Mouse (Mus musculus) left cerebral cortex, postnatal 36 days (tissue): ENCODE measurements around the gene Zfp629. TPM values are rescaled to one million over a fixed set of nuclear protein-coding genes. Genes with fewer than 3 reads are reported as not detected.
A peak's percentile ranks its signal among the peaks of the same experiment; 100 is the strongest.
"Not testable (repeated sequence)": the region's sequence is repeated elsewhere in the genome, so short reads cannot be mapped to it uniquely, and the experiment has no call there.

Experiments
- DNase-seq, 2 experiments: peaks; one replicate each; pipeline ENCODE4 v3.0.0; 2021 to 2022; ENCODE audit warnings: low spot score in 2 of 2, mixed read lengths in 1 of 2
- intact Hi-C: fragments of 180-260 bp; cut with DNase I; formaldehyde crosslinking; loops from one replicate; pipeline ENCODE4 v1.15.1; 2025
- total RNA-seq, 2 experiments: library from RNA; stranded (reverse); gene quantifications; 2 replicates each; pipeline ENCODE4 v1.2.3; 2021

Gene Zfp629
- total RNA-seq, result 10 to 100 TPM; 22.1 to 24.7 TPM

GRCm38 (mm10) chr7:127614891-127615843 lies at the start of gene Zfp629:
Gene Zfp629 (minus strand): TSS chr7:127615797.
- intact Hi-C loops, result loop anchor here (1.0 kb wide), 1 partner anchor 22 kb away; no protein-coding TSS in a partner anchor
- DNase-seq, result peak; percentile 76 to 79

GRCm38 (mm10) chr7:127662926-127663325 lies 47.3 kb upstream of the Zfp629 start:
- intact Hi-C loops, result no loop called here
- no peak for DNase-seq

GRCm38 (mm10) chr7:127661833-127662232 lies 46.2 kb upstream of the Zfp629 start:
- intact Hi-C loops, result no loop called here

GRCm38 (mm10) chr7:127660882-127661281 lies 45.3 kb upstream of the Zfp629 start:
- intact Hi-C loops, result no loop called here
- DNase-seq, result no peak

More at GRCm38 (mm10) chr7:127661833-127662232, 46.2 kb upstream of the Zfp629 start:
- DNase-seq, result no peak

- DNase-seq, result no peak
- intact Hi-C loops, result no loop called here
These were observed 41.3 kb upstream of the Zfp629 start for GRCm38 (mm10) chr7:127656946-127657345.

- intact Hi-C loops, result no loop called here
These were observed 38.7 kb upstream of the Zfp629 start for GRCm38 (mm10) chr7:127654318-127654717.

GRCm38 (mm10) chr7:127652050-127652449 lies 36.5 kb upstream of the Zfp629 start:
- DNase-seq, result no peak
- intact Hi-C loops, result no loop called here

More at GRCm38 (mm10) chr7:127654318-127654717, 38.7 kb upstream of the Zfp629 start:
- DNase-seq, result no peak

- no peak for DNase-seq
- intact Hi-C loops, result no loop called here
These were observed 36.0 kb upstream of the Zfp629 start for GRCm38 (mm10) chr7:127651624-127652023.

GRCm38 (mm10) chr7:127649206-127649605 lies 33.6 kb upstream of the Zfp629 start:
- DNase-seq, result no peak
- intact Hi-C loops, result no loop called here

- intact Hi-C loops, result no loop called here
- no peak for DNase-seq
These were observed 33.1 kb upstream of the Zfp629 start for GRCm38 (mm10) chr7:127648516-127649201.

- DNase-seq, intact Hi-C loops: not testable (repeated sequence)
These were observed 32.0 kb upstream of the Zfp629 start for GRCm38 (mm10) chr7:127647576-127647975.

- intact Hi-C loops, result no loop called here
- no peak for DNase-seq
These were observed 30.8 kb upstream of the Zfp629 start for GRCm38 (mm10) chr7:127646363-127646762.

GRCm38 (mm10) chr7:127642254-127642653 lies 26.7 kb upstream of the Zfp629 start:
- intact Hi-C loops, result no loop called here
- DNase-seq, result no peak

GRCm38 (mm10) chr7:127641260-127641659 lies 25.7 kb upstream of the Zfp629 start:
- intact Hi-C loops, result no loop called here

GRCm38 (mm10) chr7:127636963-127637362 lies 21.4 kb upstream of the Zfp629 start:
- intact Hi-C loops, result loop anchor here (1.0 kb wide), 1 partner anchor 23 kb away; no protein-coding TSS in a partner anchor

More at GRCm38 (mm10) chr7:127641260-127641659, 25.7 kb upstream of the Zfp629 start:
- peak in 1 of 2 experiments; percentile 19 for DNase-seq

GRCm38 (mm10) chr7:127631416-127631815 lies 15.8 kb upstream of the Zfp629 start:
- intact Hi-C loops, result no loop called here
- DNase-seq, result no peak

More at GRCm38 (mm10) chr7:127636963-127637362, 21.4 kb upstream of the Zfp629 start:
- peak; percentile 77 to 82 for DNase-seq

GRCm38 (mm10) chr7:127628646-127629045 lies 13.0 kb upstream of the Zfp629 start:
- intact Hi-C loops, result no loop called here
- no peak for DNase-seq

GRCm38 (mm10) chr7:127626471-127626870 lies 10.9 kb upstream of the Zfp629 start:
- no peak for DNase-seq
- intact Hi-C loops, result no loop called here

GRCm38 (mm10) chr7:127626039-127626438 lies 10.4 kb upstream of the Zfp629 start:
- no peak for DNase-seq
- intact Hi-C loops, result no loop called here

GRCm38 (mm10) chr7:127618402-127618801 lies 2.8 kb upstream of the Zfp629 start:
- intact Hi-C loops, DNase-seq: not testable (repeated sequence)
